Mouse (Mus musculus) kidney, postnatal 0 days (tissue): ENCODE results near the gene Lrp6. TPM values are rescaled to one million over a fixed set of nuclear protein-coding genes. Genes with fewer than 3 reads are reported as not detected.

Source experiments
- ATAC-seq: fragments of 200-750 bp; cut with Nextera tagmentation; replicated peaks from 2 replicates; pipeline ENCODE4 v1.8.0; 2017; ENCODE audit warnings: low read depth, moderate number of reproducible peaks, moderate TSS enrichment, moderate library complexity; ENCODE audit not compliant: low FRiP score
- DNase-seq: peaks from one replicate; pipeline ENCODE4 v3.0.0-alpha.2; 2016; ENCODE audit warnings: low spot score
- H3K27ac ChIP-seq: fragments of 300-500 bp; sonication (generic); 2 replicates; pipeline ENCODE4 v1.5.1; 2014; ENCODE audit warnings: mild to moderate bottlenecking
- H3K27me3 ChIP-seq: fragments of 300-500 bp; sonication (generic); 2 replicates; pipeline ENCODE4 v1.6.1; 2014; ENCODE audit warnings: low read length, mixed read lengths; ENCODE audit not compliant: insufficient read depth
- H3K36me3 ChIP-seq: fragments of 300-500 bp; sonication (generic); 2 replicates; pipeline ENCODE4 v1.6.1; 2014; ENCODE audit warnings: low read length, mixed read lengths; ENCODE audit not compliant: insufficient read depth
- H3K4me1 ChIP-seq: fragments of 300-500 bp; sonication (generic); replicated peaks from 2 replicates; pipeline ENCODE4 v1.6.1; 2014; ENCODE audit warnings: antibody characterized with exemption, low read length, mixed read lengths; ENCODE audit not compliant: insufficient read depth
- H3K4me2 ChIP-seq: fragments of 300-500 bp; sonication (generic); 2 replicates; pipeline ENCODE4 v1.6.1; 2014; ENCODE audit warnings: mild to moderate bottlenecking, low read length, moderate library complexity, mixed read lengths
- H3K4me3 ChIP-seq: fragments of 300-500 bp; sonication (generic); replicated peaks from 2 replicates; pipeline ENCODE4 v1.5.1; 2014; ENCODE audit warnings: low read depth, low read length
- H3K9ac ChIP-seq: fragments of 300-500 bp; sonication (generic); 2 replicates; pipeline ENCODE4 v1.6.1; 2014; ENCODE audit warnings: low read depth, low read length
- H3K9me3 ChIP-seq: fragments of 300-500 bp; sonication (generic); replicated peaks from 2 replicates; pipeline ENCODE4 v1.6.1; 2016; ENCODE audit warnings: low read length, inconsistent platforms, mixed read lengths
- CTCF ChIP-seq: IDR thresholded peaks from 2 replicates; pipeline ENCODE4 v1.5.1; 2016; ENCODE audit warnings: antibody characterized with exemption, low read depth, mild to moderate bottlenecking, moderate library complexity
- WGBS: fragments of 180-500 bp; shearing (Covaris S2); extraction: QIAGEN DNeasy Blood & Tissue Kit; methylation state at CpG from one replicate; pipeline ENCODE4 v1.1.7; 2014; 5-methylcytosine and 5-hydroxymethylcytosine counted together
- polyA plus RNA-seq: library from polyadenylated mRNA; unstranded; fragments of >200 nt; fragmentation: Nextera tagmentation; extraction: Ambion mirVana; gene quantifications from 2 replicates; pipeline ENCODE4 v1.2.1, GENCODE M21; 2015

The Lrp6 gene
- polyA plus RNA-seq, 1 experiment from 2014 or later: 35.3 TPM

GRCm38 (mm10) chr6:134443925-134444324 is 122.8 kb downstream of the Lrp6 start:
- Histone ChIP-seq H3K9me3 (no peaks in the 10 kb centered on the region), H3K36me3 (0 out of 2 replicates have a peak, but pooled peaks cover 9% of the 10 kb centered on the region), H3K4me2 (no peak overlapping the region), H3K9ac (no peak overlapping the region), H3K4me1 (peaks cover 8% of the 10 kb centered on the region), H3K27ac (peak overlapping the region; percentile 70), H3K27me3 (no peaks in the 10 kb centered on the region), H3K4me3 (no peak overlapping the region)
- DNase-seq (no peak), ATAC-seq (no peak)
- TF ChIP-seq CTCF: no peak
- WGBS: 64% methylated on average over 5 of the region's 5 CpGs

- Histone ChIP-seq H3K9ac (no peak overlapping the region), H3K4me3 (no peak overlapping the region), H3K36me3 (0 out of 2 replicates have a peak, but pooled peaks cover 9% of the 10 kb centered on the region), H3K4me1 (peaks cover 8% of the 10 kb centered on the region), H3K27me3 (no peaks in the 10 kb centered on the region), H3K9me3 (no peaks in the 10 kb centered on the region), H3K27ac (peak overlapping the region; percentile 70), H3K4me2 (no peak overlapping the region)
- ATAC-seq (peak; percentile 78), DNase-seq (peak; percentile 46)
- WGBS: 39% methylated on average over 9 of the region's 9 CpGs
- no peak for TF ChIP-seq CTCF
Observed at GRCm38 (mm10) chr6:134443198-134443904, 123.4 kb downstream of the Lrp6 start.

GRCm38 (mm10) chr6:134442219-134442618 is 124.5 kb downstream of the Lrp6 start:
- H3K27ac ChIP-seq: no peak overlapping the region

GRCm38 (mm10) chr6:134441716-134442115 is 125.0 kb downstream of the Lrp6 start:
- 91% methylated on average over 3 of the region's 3 CpGs for WGBS
- H3K27ac ChIP-seq: no peak overlapping the region
- no peaks in the 10 kb centered on the region for H3K27me3 ChIP-seq
- H3K4me2 ChIP-seq: no peak overlapping the region
- H3K4me3 ChIP-seq: no peak overlapping the region
- H3K4me1 ChIP-seq: peaks cover 8% of the 10 kb centered on the region
- ATAC-seq (no peak), DNase-seq (no peak)
- TF ChIP-seq CTCF: no peak
- H3K36me3 ChIP-seq: 0 out of 2 replicates have a peak, but pooled peaks cover 9% of the 10 kb centered on the region
- no peak overlapping the region for H3K9ac ChIP-seq
- H3K9me3 ChIP-seq: no peaks in the 10 kb centered on the region

More at GRCm38 (mm10) chr6:134442219-134442618, 124.5 kb downstream of the Lrp6 start:
- ATAC-seq: no peak
- no peak for TF ChIP-seq CTCF
- no peaks in the 10 kb centered on the region for H3K27me3 ChIP-seq
- DNase-seq: no peak
- H3K9ac ChIP-seq: no peak overlapping the region
- 67% methylated on average over 5 of the region's 5 CpGs for WGBS
- no peak overlapping the region for H3K4me2 ChIP-seq
- no peaks in the 10 kb centered on the region for H3K9me3 ChIP-seq
- peaks cover 8% of the 10 kb centered on the region for H3K4me1 ChIP-seq
- H3K4me3 ChIP-seq: no peak overlapping the region
- 0 out of 2 replicates have a peak, but pooled peaks cover 9% of the 10 kb centered on the region for H3K36me3 ChIP-seq

GRCm38 (mm10) chr6:134440023-134440422 is 126.7 kb downstream of the Lrp6 start:
- ATAC-seq: no peak
- no peak overlapping the region for H3K9ac ChIP-seq

GRCm38 (mm10) chr6:134439401-134440021 is 127.3 kb downstream of the Lrp6 start:
- TF ChIP-seq CTCF: no peak
- DNase-seq: peak; percentile 78
- H3K27me3 ChIP-seq: no peaks in the 10 kb centered on the region
- peak; percentile 31 for ATAC-seq
- H3K9me3 ChIP-seq: no peaks in the 10 kb centered on the region
- H3K9ac ChIP-seq: peak overlapping the region; percentile 32; the same call in 1 of the 2 replicates
- peak overlapping the region; percentile 21 for H3K4me3 ChIP-seq
- 7% methylated on average over 23 of the region's 23 CpGs for WGBS
- peaks cover 8% of the 10 kb centered on the region for H3K4me1 ChIP-seq
- H3K4me2 ChIP-seq: peak overlapping the region; percentile 55
- no peak overlapping the region for H3K27ac ChIP-seq
- no peaks in the 10 kb centered on the region for H3K36me3 ChIP-seq

More at GRCm38 (mm10) chr6:134440023-134440422, 126.7 kb downstream of the Lrp6 start:
- no peak for DNase-seq
- peaks cover 8% of the 10 kb centered on the region for H3K4me1 ChIP-seq
- no peak for TF ChIP-seq CTCF
- H3K27ac ChIP-seq: no peak overlapping the region
- H3K36me3 ChIP-seq: 0 out of 2 replicates have a peak, but pooled peaks cover 3% of the 10 kb centered on the region
- H3K4me3 ChIP-seq: 0 out of 2 replicates have a peak overlapping the region, but pooled peaks have one; percentile 21
- WGBS: 19% methylated on average over 10 of the region's 10 CpGs
- no peaks in the 10 kb centered on the region for H3K9me3 ChIP-seq
- no peaks in the 10 kb centered on the region for H3K27me3 ChIP-seq
- peak overlapping the region; percentile 55 for H3K4me2 ChIP-seq
